In the genomic region with DNA sequence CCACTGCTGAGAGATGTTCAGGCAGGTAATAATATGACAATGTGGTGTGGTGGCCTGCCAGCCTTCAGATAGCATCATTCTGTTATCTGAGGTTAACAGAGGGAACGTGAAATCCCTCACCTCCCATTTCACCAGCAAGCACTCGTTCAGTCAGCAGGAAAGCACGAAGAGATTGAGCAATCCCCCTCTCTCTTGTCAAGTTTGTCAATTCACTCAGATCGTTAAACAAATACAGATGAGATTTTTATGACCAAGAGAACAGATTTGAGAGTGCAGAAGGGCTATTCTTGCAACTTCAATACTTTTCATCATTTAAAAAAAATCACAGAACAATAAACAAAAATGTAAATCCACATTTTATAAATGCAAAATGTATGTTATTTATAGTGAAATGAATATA, we compare ENCODE assay signal across 16 mouse cellular contexts.
"Had no signal": no experiment of that assay in that cellular context is flagged by ENCODE, and none has a peak within 500 bp of the region (broad histone marks: within the 10 kb centered on the region; RNA-seq: fewer than 3 reads in every experiment).

No protein-coding gene starts in this region.

- H3K36me3 ChIP-seq: liver, embryonic 13.5 days; midbrain, embryonic 12.5 days; midbrain, embryonic 15.5 days; neural tube, embryonic 12.5 days; neural tube, embryonic 15.5 days had no signal

- H3K27ac ChIP-seq: liver, embryonic 13.5 days; macrophage; midbrain, embryonic 12.5 days; midbrain, embryonic 15.5 days; neural tube, embryonic 12.5 days; neural tube, embryonic 15.5 days had no signal

- DNase-seq: kidney, adult 18-20 months; kidney, adult 9 months; kidney, postnatal 14 days; kidney, postnatal 4 days; liver, embryonic 13.5 days; retina, postnatal 1 day; right cerebral cortex, postnatal 25 days; thymus, adult 18-20 months; thymus, postnatal 36 days had no signal

- H3K27me3 ChIP-seq: liver, embryonic 13.5 days; midbrain, embryonic 12.5 days; midbrain, embryonic 15.5 days; neural tube, embryonic 12.5 days; neural tube, embryonic 15.5 days had no signal

- H3K4me3 ChIP-seq: liver, embryonic 13.5 days; midbrain, embryonic 12.5 days; midbrain, embryonic 15.5 days; neural tube, embryonic 12.5 days; neural tube, embryonic 15.5 days had no signal

- H3K4me2 ChIP-seq: liver, embryonic 13.5 days; midbrain, embryonic 12.5 days; midbrain, embryonic 15.5 days; neural tube, embryonic 12.5 days; neural tube, embryonic 15.5 days had no signal

- H3K9ac ChIP-seq: liver, embryonic 13.5 days; midbrain, embryonic 12.5 days; midbrain, embryonic 15.5 days; neural tube, embryonic 12.5 days; neural tube, embryonic 15.5 days had no signal

- H3K9me3 ChIP-seq: liver, embryonic 13.5 days; midbrain, embryonic 15.5 days; neural tube, embryonic 12.5 days; neural tube, embryonic 15.5 days had no signal

- H3K4me1 ChIP-seq: liver, embryonic 13.5 days; midbrain, embryonic 15.5 days; neural tube, embryonic 12.5 days; neural tube, embryonic 15.5 days had no signal

- ATAC-seq: inflammation-experienced regulatory T-cells, adult 6 months; intestine, embryonic 16.5 days; midbrain, embryonic 15.5 days had no signal
